Mouse (Mus musculus) hematopoietic multipotent progenitor cell, adult 10-12 weeks (in vitro differentiated cells): Measurements from ENCODE around the gene Psma5. TPM values are rescaled to one million over a fixed set of nuclear protein-coding genes. Genes with fewer than 3 reads are reported as not detected.

Source experiments
- polyA plus RNA-seq: library from polyadenylated mRNA; stranded (reverse); fragments of >175 nt; gene quantifications from 2 replicates; pipeline ENCODE4 v1.2.3, GENCODE M21; 2012; ENCODE audit warnings: low replicate concordance

Gene Psma5
- polyA plus RNA-seq = 1.6 and 4.8 TPM in 2 replicates

GRCm38 (mm10) chr3:108256719-108257637 lies at the start of gene Psma5:
Gene Psma5 (plus strand): TSS chr3:108256926.

DNA sequence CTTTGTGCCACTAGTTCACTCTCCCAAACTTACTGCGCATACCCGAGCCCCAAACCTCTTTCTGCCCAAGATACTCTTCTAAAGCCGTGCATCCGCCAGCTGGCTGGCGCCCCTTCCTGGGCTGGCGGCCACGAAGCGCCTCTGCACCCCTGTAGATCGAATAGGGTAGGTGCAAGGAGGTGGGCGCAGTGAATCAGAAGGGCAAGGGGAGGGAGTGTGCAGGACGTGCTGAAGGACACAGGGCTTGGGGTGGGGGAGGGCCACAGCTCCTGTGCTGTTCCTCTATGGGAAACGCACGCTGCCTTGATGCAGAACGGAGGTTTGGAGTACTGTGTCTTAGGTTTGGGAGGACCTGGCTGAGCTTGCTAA lies 46.0 kb upstream of the Psma5 start, which contains the start of gene Atxn7l2:
Gene Atxn7l2 (minus strand): TSS at position 164 of the 369 bp plus-strand sequence.

DNA sequence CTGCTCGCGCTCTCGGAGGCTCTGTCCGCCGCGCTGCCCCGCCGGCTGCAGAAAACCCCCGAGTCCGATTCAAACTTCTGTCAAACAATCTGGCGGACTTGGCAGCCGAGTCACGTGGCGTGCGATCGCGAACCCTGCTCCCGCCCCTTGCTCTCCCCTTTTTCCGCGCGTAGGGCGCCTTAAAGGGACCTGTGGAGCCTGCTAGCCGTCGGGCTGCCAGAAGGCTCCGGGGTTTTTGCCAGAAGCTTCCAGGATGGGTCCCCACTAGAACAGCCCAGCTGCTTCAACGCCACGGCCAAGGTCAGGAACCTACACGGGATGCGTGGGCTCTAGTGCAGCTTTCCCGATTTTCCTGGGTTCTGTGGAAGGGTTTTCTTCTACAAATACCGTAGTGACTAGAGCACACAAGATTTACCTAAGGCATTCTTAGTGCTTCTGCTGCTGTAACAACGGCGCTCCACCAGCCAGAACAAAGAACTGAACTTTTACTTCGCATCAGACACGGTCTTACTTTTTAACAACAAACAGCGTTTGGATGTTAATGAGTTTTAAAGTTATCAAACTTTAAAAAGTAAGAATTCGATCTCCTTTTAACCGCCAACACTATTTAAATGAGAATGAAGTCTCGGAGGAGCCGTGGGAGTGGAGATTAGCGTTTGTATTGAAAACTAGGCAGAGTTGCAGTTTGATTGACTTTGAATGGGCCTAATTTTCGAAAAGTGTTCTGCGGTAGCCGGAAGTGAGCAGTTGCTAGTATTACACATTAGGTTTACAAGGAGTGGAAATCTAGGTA lies 30.0 kb upstream of the Psma5 start, which contains the start of gene Sypl2:
Gene Sypl2 (minus strand): TSS at position 91 of the 793 bp plus-strand sequence.

GRCm38 (mm10) chr3:108283781-108284601 lies 27.3 kb downstream of the Psma5 start, which contains the start of gene Sort1:
Gene Sort1 (plus strand): TSS chr3:108284082.

Other genes with a start within 250 kb of the Psma5 start
- 84.3 and 224 TPM in 2 replicates for gene Gstm1, start 239.0 kb upstream of the Psma5 start, polyA plus RNA-seq
- 1.4 and 3.0 TPM in 2 replicates for gene Gstm4, start 212.0 kb upstream of the Psma5 start, polyA plus RNA-seq
- gene Ampd2, start 170.3 kb upstream of the Psma5 start, polyA plus RNA-seq = 39.0 and 70.0 TPM in 2 replicates
- gene Gnat2, start 164.1 kb upstream of the Psma5 start, polyA plus RNA-seq = 0.13 TPM in 1 of 2 replicates, not detected in the other
- 11.0 and 14.2 TPM in 2 replicates for gene Gnai3, start 110.8 kb upstream of the Psma5 start, polyA plus RNA-seq
- gene Gpr61, start 102.0 kb upstream of the Psma5 start, polyA plus RNA-seq = 0.03 and 0.07 TPM in 2 replicates
- gene Amigo1, start 70.6 kb upstream of the Psma5 start, polyA plus RNA-seq = 3.0 and 3.7 TPM in 2 replicates
- gene Cyb561d1, start 55.7 kb upstream of the Psma5 start, polyA plus RNA-seq = 13.5 and 17.0 TPM in 2 replicates
- gene Atxn7l2, start 46.0 kb upstream of the Psma5 start, polyA plus RNA-seq = 20.8 and 24.5 TPM in 2 replicates
- not detected in 2 replicates for gene Sypl2, start 30.3 kb upstream of the Psma5 start, polyA plus RNA-seq
- gene Sort1, start 27.2 kb downstream of the Psma5 start, polyA plus RNA-seq = 8.5 and 14.4 TPM in 2 replicates
- gene Mybphl, start 108.0 kb downstream of the Psma5 start, polyA plus RNA-seq = not detected in 2 replicates
- gene Psrc1, start 126.9 kb downstream of the Psma5 start, polyA plus RNA-seq = 2.0 and 4.1 TPM in 2 replicates
- gene Celsr2, start 158.6 kb downstream of the Psma5 start, polyA plus RNA-seq = 3.1 and 5.0 TPM in 2 replicates
- gene Sars, start 188.3 kb downstream of the Psma5 start, polyA plus RNA-seq = 16.9 and 83.4 TPM in 2 replicates